Mouse (Mus musculus) neutrophil, adult 5-6 weeks (primary cell): ENCODE data around the gene Il3. TPM values are rescaled to one million over a fixed set of nuclear protein-coding genes. Genes with fewer than 3 reads are reported as not detected.

ENCODE experiments used
- ATAC-seq: fragments of 151-379, 151-347 bp; 2 replicates; pipeline ENCODE4 v1.8.0; 2017; ENCODE audit warnings: mild to moderate bottlenecking, moderate TSS enrichment; ENCODE audit not compliant: insufficient number of reproducible peaks, poor library complexity, low FRiP score, severe bottlenecking; ENCODE audit errors: extremely low read depth
- total RNA-seq: library from RNA; stranded (forward); fragments of 200-1000 nt; gene quantifications from 2 replicates; pipeline ENCODE4 v1.2.3, GENCODE M21; 2017

Gene Il3
- total RNA-seq, 1 experiment from 2014 or later, result not detected

GRCm38 (mm10) chr11:54293980-54294807 is 27.1 kb upstream of the Il3 start:
- no peak for ATAC-seq

- ATAC-seq, result no peak
These were observed 25.1 kb upstream of the Il3 start for GRCm38 (mm10) chr11:54292163-54292562.

GRCm38 (mm10) chr11:54287821-54288453 is 20.9 kb upstream of the Il3 start:
- no peak for ATAC-seq

GRCm38 (mm10) chr11:54271437-54271949 is 4.4 kb upstream of the Il3 start:
- ATAC-seq, result no peak

GRCm38 (mm10) chr11:54269191-54269896 is 2.3 kb upstream of the Il3 start:
- ATAC-seq, result no peak

- peak; percentile 66; the same call in 1 of the 2 replicates for ATAC-seq
These were observed 2.5 kb downstream of the Il3 start for GRCm38 (mm10) chr11:54264542-54264941.

GRCm38 (mm10) chr11:54263405-54264031 is 3.6 kb downstream of the Il3 start:
- ATAC-seq, result no peak

- ATAC-seq, result peak; percentile 80; the same call in 1 of the 2 replicates
These were observed 10.3 kb downstream of the Il3 start for GRCm38 (mm10) chr11:54256624-54257376.

- no peak for ATAC-seq
These were observed 13.0 kb downstream of the Il3 start for GRCm38 (mm10) chr11:54254114-54254513.

GRCm38 (mm10) chr11:54250575-54250974 is 16.5 kb downstream of the Il3 start:
- ATAC-seq, result no peak

GRCm38 (mm10) chr11:54249748-54250147 is 17.3 kb downstream of the Il3 start:
- ATAC-seq, result no peak

GRCm38 (mm10) chr11:54248940-54249717 is 17.9 kb downstream of the Il3 start, which contains the start of gene Csf2:
Gene Csf2, minus strand, starts transcription at chr11:54249667.
- no peak for ATAC-seq

- no peak for ATAC-seq
These were observed 19.7 kb downstream of the Il3 start for GRCm38 (mm10) chr11:54247251-54247950.

- no peak for ATAC-seq
These were observed 22.6 kb downstream of the Il3 start for GRCm38 (mm10) chr11:54244465-54244864.

- ATAC-seq, result no peak
These were observed 24.6 kb downstream of the Il3 start for GRCm38 (mm10) chr11:54242494-54242893.

- no peak for ATAC-seq
These were observed 30.1 kb downstream of the Il3 start for GRCm38 (mm10) chr11:54236939-54237338.

GRCm38 (mm10) chr11:54227478-54227877 is 39.6 kb downstream of the Il3 start:
- ATAC-seq, result no peak
